Mouse (Mus musculus) bone marrow macrophage, adult 2 months (primary cell): ENCODE data around the gene Cdh26.

Source experiments
- CTCF ChIP-seq: IDR thresholded peaks from 2 replicates; pipeline ENCODE4 v1.5.1; 2012; ENCODE audit warnings: low read depth, mild to moderate bottlenecking, low read length, moderate library complexity
- POLR2A ChIP-seq: IDR thresholded peaks from 2 replicates; pipeline ENCODE4 v1.6.1; 2012; ENCODE audit warnings: mild to moderate bottlenecking, low read depth, low read length, borderline replicate concordance

DNA sequence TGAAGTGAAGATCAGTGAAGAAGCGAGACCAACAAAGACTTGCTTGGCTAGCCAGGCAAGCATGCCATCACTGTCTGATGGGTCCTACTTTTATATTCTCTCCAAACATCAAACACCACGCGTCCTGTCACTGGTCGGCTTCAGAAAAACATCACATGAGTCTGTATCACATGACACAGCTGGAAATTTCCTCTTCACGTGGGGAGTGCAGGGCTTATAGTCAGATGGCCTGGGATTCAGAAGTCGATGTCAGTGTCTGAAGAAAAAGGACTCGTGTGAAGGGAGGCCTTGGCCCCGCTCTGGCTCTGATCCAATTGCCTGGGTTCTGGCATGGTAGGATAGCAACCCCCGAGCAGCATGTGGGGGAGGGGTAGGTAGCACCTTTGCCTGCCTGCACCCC, 86.6 kb downstream of the Cdh26 start:
- TF ChIP-seq CTCF: no peak
- no peak for TF ChIP-seq POLR2A
